Comparison of ENCODE assay signal across 9 mouse cellular contexts in genomic region chr9:44337436-44338169, GRCm38 (mm10). TPM values are rescaled to one million over a fixed set of nuclear protein-coding genes. Genes with fewer than 3 reads are reported as not detected.
A peak's percentile ranks its signal among the peaks of the same experiment; 100 is the strongest.
DNase-seq lines count a peak whose midpoint lies in the region; ATAC-seq and TF ChIP-seq lines count a peak whose summit lies in the region.
"Had no signal": no experiment of that assay in that cellular context is flagged by ENCODE, and none has a peak within 500 bp of the region (broad histone marks: within the 10 kb centered on the region; RNA-seq: fewer than 3 reads in every experiment).

No protein-coding gene starts in this region.

- TF ChIP-seq RAD21 in CH12.LX (IDR thresholded peaks at IDR 0.05; ENCODE audit: low read depth, low read length): no peak

- H3K9me3 ChIP-seq in heart, embryonic 16.5 days (replicated peaks; ENCODE audit: control insufficient read depth, low read length): no peaks in the 10 kb centered on the region
- peaks cover 2% of the 10 kb centered on the region for H3K9me3 ChIP-seq in CH12.LX (replicated peaks; ENCODE audit: low read length)
- H3K9me3 ChIP-seq in forebrain, embryonic 12.5 days: peaks cover 5% of the 10 kb centered on the region; the same call in 1 of the 2 replicates
- no peaks in the 10 kb centered on the region for H3K9me3 ChIP-seq in liver, embryonic 12.5 days (replicated peaks)

- peaks cover 34% of the 10 kb centered on the region for H3K79me2 ChIP-seq in CH12.LX (replicated peaks; ENCODE audit: control insufficient read depth, extremely low read depth, insufficient read depth, poor library complexity, severe bottlenecking)

- peaks cover 22% of the 10 kb centered on the region for H3K4me1 ChIP-seq in heart, embryonic 16.5 days (ENCODE audit: control insufficient read depth, insufficient read depth, low read length)
- H3K4me1 ChIP-seq in CH12.LX (ENCODE audit: control insufficient read depth in 1 of 2, insufficient read depth in 2 of 2): peaks cover 14 to 38% of the 10 kb centered on the region in 2 experiments; a peak in 2 of 4 replicates
- H3K4me1 ChIP-seq in forebrain, embryonic 12.5 days: peaks cover 27% of the 10 kb centered on the region
- H3K4me1 ChIP-seq in liver, embryonic 12.5 days: peaks cover 59% of the 10 kb centered on the region

- 69% methylated on average over 9 of the region's 9 CpGs for WGBS in heart, embryonic 16.5 days
- WGBS in forebrain, embryonic 12.5 days: 72% methylated on average over 9 of the region's 9 CpGs
- WGBS in liver, embryonic 12.5 days (ENCODE audit: insufficient replicate concordance): 73% methylated on average over 9 of the region's 9 CpGs

- dilution Hi-C loops in CH12.LX (cut with MboI; ENCODE audit: extremely low pct_ligation_motif_present, extremely low pct_unique_long_range_greater_than_20kb, low sequenced_read_pairs): no loop called here

- in situ Hi-C loops in CH12.LX (cut with MboI; ENCODE audit: low pct_ligation_motif_present, low pct_unique_long_range_greater_than_20kb, low sequenced_read_pairs): no loop called here

- ATAC-seq in heart, embryonic 16.5 days (replicated peaks; ENCODE audit: extremely low read depth, insufficient read depth, low FRiP score): no peak
- ATAC-seq in forebrain, embryonic 12.5 days (ENCODE audit: low FRiP score): no peak
- ATAC-seq in liver, embryonic 12.5 days: no peak
- ATAC-seq in activated CD4-positive, CD25-positive, alpha-beta regulatory T cell, adult 4 months: no peak
- ATAC-seq: Patski had no signal

- no peak overlapping the region for H3K4me3 ChIP-seq in heart, embryonic 16.5 days (ENCODE audit: low read length)
- H3K4me3 ChIP-seq in CH12.LX (replicated peaks in 1 of 3; ENCODE audit: low read depth in 2 of 3, low read length in 2 of 3, poor library complexity in 1 of 3): no peak overlapping the region
- peak overlapping the region; percentile 83 for H3K4me3 ChIP-seq in forebrain, embryonic 12.5 days (replicated peaks)
- peak overlapping the region; percentile 93 for H3K4me3 ChIP-seq in liver, embryonic 12.5 days

- no peak for DNase-seq in heart, postnatal 25 days (ENCODE audit: low spot score)
- peak; percentile 31 for DNase-seq in CH12.LX (ENCODE audit: extremely low read depth)
- no peak for DNase-seq in layer of hippocampus, adult 11-12 months (ENCODE audit: low spot score)
- no peak for DNase-seq in layer of hippocampus, adult 9-11 months

- no peak for TF ChIP-seq CTCF in CH12.LX (conservative IDR thresholded peaks at IDR 0.05 in 1 of 2, IDR thresholded peaks at IDR 0.05 in 1 of 2; ENCODE audit: low read depth in 2 of 2, low read length in 2 of 2)

- intact Hi-C loops in heart, postnatal 25 days (cut with DNase I): loop anchor here (5.0 kb wide), 1 partner anchor 45 kb away; no protein-coding TSS in a partner anchor

- no peaks in the 10 kb centered on the region for H3K27me3 ChIP-seq in heart, embryonic 16.5 days (ENCODE audit: control insufficient read depth, insufficient read depth, low read length)
- no peaks in the 10 kb centered on the region for H3K27me3 ChIP-seq in CH12.LX (replicated peaks)
- no peaks in the 10 kb centered on the region for H3K27me3 ChIP-seq in forebrain, embryonic 12.5 days
- no peaks in the 10 kb centered on the region for H3K27me3 ChIP-seq in liver, embryonic 12.5 days (replicated peaks)
- H3K27me3 ChIP-seq: Patski had no signal

- peak; percentile 39; the same call in 1 of the 2 replicates for TF ChIP-seq POLR2A in CH12.LX (IDR thresholded peaks at IDR 0.05; ENCODE audit: low read depth, low read length)

- peak overlapping the region; percentile 64 for H3K4me2 ChIP-seq in heart, embryonic 16.5 days (ENCODE audit: low read depth, low read length)
- H3K4me2 ChIP-seq in CH12.LX (ENCODE audit: insufficient read depth, low read depth, poor library complexity, severe bottlenecking): 0 out of 2 replicates have a peak overlapping the region, but pooled peaks have one; percentile 76
- H3K4me2 ChIP-seq in forebrain, embryonic 12.5 days: peak overlapping the region; percentile 69
- H3K4me2 ChIP-seq in liver, embryonic 12.5 days: peak overlapping the region; percentile 84

- no peak overlapping the region for H3K27ac ChIP-seq in heart, embryonic 16.5 days (ENCODE audit: low read length)
- no peak overlapping the region for H3K27ac ChIP-seq in CH12.LX (ENCODE audit: insufficient read depth, low read depth)
- H3K27ac ChIP-seq in forebrain, embryonic 12.5 days: peak overlapping the region; percentile 42; the same call in 1 of the 2 replicates
- H3K27ac ChIP-seq in liver, embryonic 12.5 days: peak overlapping the region; percentile 100

- TF ChIP-seq EP300 in CH12.LX (IDR thresholded peaks at IDR 0.05; ENCODE audit: low read length): no peak

- H3K9ac ChIP-seq in heart, embryonic 16.5 days (ENCODE audit: low read length): 0 out of 2 replicates have a peak overlapping the region, but pooled peaks have one; percentile 39
- H3K9ac ChIP-seq in CH12.LX (ENCODE audit: insufficient read depth, low read depth): peak overlapping the region; percentile 96; the same call in 1 of the 2 replicates
- peak overlapping the region; percentile 100; the same call in 1 of the 2 replicates for H3K9ac ChIP-seq in forebrain, embryonic 12.5 days
- H3K9ac ChIP-seq in liver, embryonic 12.5 days: peak overlapping the region; percentile 99

- peaks cover 43% of the 10 kb centered on the region for H3K36me3 ChIP-seq in heart, embryonic 16.5 days (ENCODE audit: control insufficient read depth, insufficient read depth)
- peaks cover 47 to 63% of the 10 kb centered on the region in 2 experiments for H3K36me3 ChIP-seq in CH12.LX (replicated peaks in 1 of 2; ENCODE audit: control insufficient read depth in 1 of 2, insufficient read depth in 1 of 2, low read length in 1 of 2)
- H3K36me3 ChIP-seq in forebrain, embryonic 12.5 days (replicated peaks): peaks cover 54% of the 10 kb centered on the region
- H3K36me3 ChIP-seq in liver, embryonic 12.5 days: peaks cover 84% of the 10 kb centered on the region

TF ChIP-seq in CH12.LX, 34 proteins besides CTCF, POLR2A, EP300 and RAD21 (continues in another document):
- TF ChIP-seq POLR2AphosphoS2 (IDR thresholded peaks at IDR 0.05; ENCODE audit: low read depth, low read length): peak; percentile 68; the same call in 1 of the 2 replicates
- TF ChIP-seq USF1 (IDR thresholded peaks at IDR 0.05; ENCODE audit: low read depth, low read length): no peak
- peak; percentile 42; the same call in 1 of the 2 replicates for TF ChIP-seq ZMIZ1 (IDR thresholded peaks at IDR 0.05; ENCODE audit: low read depth, low read length)
- TF ChIP-seq MXI1 (IDR thresholded peaks at IDR 0.05; ENCODE audit: low read depth, low read length): no peak

RNA-seq across cellular contexts. Expression of gene H2afx, which starts 3.1 kb away (rescaled TPM):
- 179 and 186 TPM in 2 replicates for polyA plus RNA-seq in heart, embryonic 16.5 days (2015; fragmentation: Nextera tagmentation; extraction: Ambion mirVana)
- 10 to 100 TPM; 14.6 to 15.6 TPM for total RNA-seq in heart, postnatal 25 days (2021)
- 488 and 589 TPM in 2 replicates for total RNA-seq in CH12.LX (2012; rRNA removed)
- 32.5 and 36.3 TPM in 2 replicates for total RNA-seq in CH12.LX (2014; rRNA removed)
- polyA plus RNA-seq in CH12.LX (2012; ENCODE audit: insufficient read length, low read depth): 39.5 and 56.6 TPM in 2 replicates
- 477 and 482 TPM in 2 replicates for polyA plus RNA-seq in forebrain, embryonic 12.5 days (2016; fragmentation: Nextera tagmentation; extraction: Ambion mirVana)
- 233 and 239 TPM in 2 replicates for polyA plus RNA-seq in liver, embryonic 12.5 days (2016; fragmentation: Nextera tagmentation; extraction: Ambion mirVana)
- polyA plus RNA-seq in activated CD4-positive, CD25-positive, alpha-beta regulatory T cell, adult 4 months (2017; shearing (Covaris generic)): 10 to 100 TPM; 29.0 to 36.5 TPM

RNA-seq across cellular contexts. Expression of gene Hmbs, which starts 6.4 kb away (rescaled TPM):
- 97.2 and 102 TPM in 2 replicates for polyA plus RNA-seq in heart, embryonic 16.5 days (2015; fragmentation: Nextera tagmentation; extraction: Ambion mirVana)
- total RNA-seq in heart, postnatal 25 days (2021): 10 to 100 TPM; 46.3 to 47.0 TPM
- total RNA-seq in CH12.LX (2012; rRNA removed): 74.0 and 80.9 TPM in 2 replicates
- total RNA-seq in CH12.LX (2014; rRNA removed): 73.7 and 75.2 TPM in 2 replicates
- polyA plus RNA-seq in CH12.LX (2012; ENCODE audit: insufficient read length, low read depth): 65.0 and 65.1 TPM in 2 replicates
- 107 and 115 TPM in 2 replicates for polyA plus RNA-seq in forebrain, embryonic 12.5 days (2016; fragmentation: Nextera tagmentation; extraction: Ambion mirVana)
- polyA plus RNA-seq in liver, embryonic 12.5 days (2016; fragmentation: Nextera tagmentation; extraction: Ambion mirVana): 1,354 and 1,355 TPM in 2 replicates
- 10 to 100 TPM; 27.6 to 33.4 TPM for polyA plus RNA-seq in activated CD4-positive, CD25-positive, alpha-beta regulatory T cell, adult 4 months (2017; shearing (Covaris generic))

RNA-seq across cellular contexts. Expression of gene Dpagt1, which starts 11.8 kb away (rescaled TPM):
- polyA plus RNA-seq in heart, embryonic 16.5 days (2015; fragmentation: Nextera tagmentation; extraction: Ambion mirVana): 28.5 and 33.7 TPM in 2 replicates
- total RNA-seq in heart, postnatal 25 days (2021): 10 to 100 TPM; 18.6 to 19.6 TPM
- total RNA-seq in CH12.LX (2012; rRNA removed) (15.8 and 16.2 TPM in 2 replicates), CH12.LX (2014; rRNA removed) (6.4 and 8.5 TPM in 2 replicates)
- 31.5 and 41.7 TPM in 2 replicates for polyA plus RNA-seq in CH12.LX (2012; ENCODE audit: insufficient read length, low read depth)
- polyA plus RNA-seq in forebrain, embryonic 12.5 days (2016; fragmentation: Nextera tagmentation; extraction: Ambion mirVana): 38.9 and 39.3 TPM in 2 replicates
- polyA plus RNA-seq in liver, embryonic 12.5 days (2016; fragmentation: Nextera tagmentation; extraction: Ambion mirVana): 21.9 and 24.0 TPM in 2 replicates
- polyA plus RNA-seq in activated CD4-positive, CD25-positive, alpha-beta regulatory T cell, adult 4 months (2017; shearing (Covaris generic)): 10 to 100 TPM; 16.5 to 18.0 TPM

RNA-seq across cellular contexts. Expression of gene C2cd2l, which starts 17.5 kb away (rescaled TPM):
- 8.2 and 8.6 TPM in 2 replicates for polyA plus RNA-seq in heart, embryonic 16.5 days (2015; fragmentation: Nextera tagmentation; extraction: Ambion mirVana)
- 10 to 100 TPM; 11.7 to 13.9 TPM for total RNA-seq in heart, postnatal 25 days (2021)
- total RNA-seq in CH12.LX (2012; rRNA removed) (7.2 TPM in 2 replicates), CH12.LX (2014; rRNA removed) (2.5 and 2.9 TPM in 2 replicates)
- polyA plus RNA-seq in CH12.LX (2012; ENCODE audit: insufficient read length, low read depth): 7.3 and 8.6 TPM in 2 replicates
- polyA plus RNA-seq in forebrain, embryonic 12.5 days (2016; fragmentation: Nextera tagmentation; extraction: Ambion mirVana): 16.5 and 16.9 TPM in 2 replicates
- 12.3 and 13.0 TPM in 2 replicates for polyA plus RNA-seq in liver, embryonic 12.5 days (2016; fragmentation: Nextera tagmentation; extraction: Ambion mirVana)
- polyA plus RNA-seq in activated CD4-positive, CD25-positive, alpha-beta regulatory T cell, adult 4 months (2017; shearing (Covaris generic)): 1 to 10 TPM; 4.3 to 5.3 TPM

RNA-seq across cellular contexts. Expression of gene Vps11, which starts 23.9 kb away (rescaled TPM):
- polyA plus RNA-seq in heart, embryonic 16.5 days (2015; fragmentation: Nextera tagmentation; extraction: Ambion mirVana): 20.9 and 23.1 TPM in 2 replicates
- total RNA-seq in heart, postnatal 25 days (2021): 10 to 100 TPM; 14.3 to 14.8 TPM
- 21.4 and 22.1 TPM in 2 replicates for total RNA-seq in CH12.LX (2012; rRNA removed)
- 16.1 and 17.4 TPM in 2 replicates for total RNA-seq in CH12.LX (2014; rRNA removed)
- 23.2 and 24.8 TPM in 2 replicates for polyA plus RNA-seq in CH12.LX (2012; ENCODE audit: insufficient read length, low read depth)
- polyA plus RNA-seq in forebrain, embryonic 12.5 days (2016; fragmentation: Nextera tagmentation; extraction: Ambion mirVana): 31.5 and 34.8 TPM in 2 replicates
- 17.0 and 19.0 TPM in 2 replicates for polyA plus RNA-seq in liver, embryonic 12.5 days (2016; fragmentation: Nextera tagmentation; extraction: Ambion mirVana)
- polyA plus RNA-seq in activated CD4-positive, CD25-positive, alpha-beta regulatory T cell, adult 4 months (2017; shearing (Covaris generic)): 10 to 100 TPM; 21.5 to 40.8 TPM

Comparison
In these comparisons a context has a peak if more than half of its experiments do, and no peak if none do; other contexts are left out.
1. H3K27ac ChIP-seq: peak in forebrain, embryonic 12.5 days (single experiment) and liver, embryonic 12.5 days (single experiment); none in heart, embryonic 16.5 days (single experiment) and CH12.LX (single experiment).
2. H3K4me3 ChIP-seq: peak in forebrain, embryonic 12.5 days (single experiment) and liver, embryonic 12.5 days (single experiment); none in heart, embryonic 16.5 days (single experiment) and CH12.LX (0 of 3).
3. H3K9ac ChIP-seq: peak in every context shown above with its lines; median percentile 100 in forebrain, embryonic 12.5 days; 99 in liver, embryonic 12.5 days; 96 in CH12.LX; 39 in heart, embryonic 16.5 days.
4. RNA of gene Hmbs, which starts 6.4 kb away (polyA plus RNA-seq): 1,354 to 1,355 TPM in liver, embryonic 12.5 days; 107 to 115 TPM in forebrain, embryonic 12.5 days, 97.2 to 102 TPM in heart, embryonic 16.5 days, 65.0 to 65.1 TPM in CH12.LX and 27.6 to 33.4 TPM in activated CD4-positive, CD25-positive, alpha-beta regulatory T cell, adult 4 months; every median in the first group is over 10 times any median in the second.
5. Peak in every context shown above with its lines, with median percentiles within 50 percentile points of each other: H3K4me2 ChIP-seq.